Mouse (Mus musculus) olfactory bulb, adult 2 months (tissue): ENCODE results near the gene Ccdc88c.

ENCODE experiments used
- CTCF ChIP-seq: fragments of 200-500 bp; IDR thresholded peaks from 2 replicates; pipeline ENCODE4 v1.5.1; 2012; ENCODE audit warnings: low read depth, mild to moderate bottlenecking, low read length, moderate library complexity; ENCODE audit not compliant: insufficient read depth
- POLR2A ChIP-seq: fragments of 200-500 bp; IDR thresholded peaks from 2 replicates; pipeline ENCODE4 v1.6.1; 2012; ENCODE audit warnings: mild to moderate bottlenecking, low read depth, low read length, moderate library complexity; ENCODE audit not compliant: insufficient read depth

DNA sequence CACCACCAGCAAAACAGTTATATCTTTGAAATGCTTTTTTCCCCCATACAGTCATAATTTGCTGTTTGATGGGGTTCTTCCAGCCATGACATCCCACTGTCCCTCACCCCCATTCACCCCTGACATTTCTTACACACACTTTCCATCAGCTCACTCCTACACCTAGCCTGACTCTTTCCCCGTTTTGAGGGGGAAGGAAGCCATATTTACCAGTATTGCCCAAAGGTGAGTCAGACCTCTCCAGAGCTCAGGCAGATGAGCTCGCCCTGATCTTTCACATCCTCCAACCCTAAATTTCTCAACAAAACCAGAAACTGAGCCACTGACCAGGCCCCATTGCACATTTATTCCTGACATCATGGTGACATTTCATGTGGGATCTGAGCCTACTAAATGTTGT lies 157.0 kb downstream of the Ccdc88c start:
- TF ChIP-seq CTCF (no peak), POLR2A (no peak)
